Mouse (Mus musculus): ENCODE results near the gene Apeh.

Gene Apeh

GRCm38 (mm10) chr9:108119891-108120411 lies 25.5 kb upstream of the Apeh start:
- DNase-seq (ENCODE audit: low spot score), result peak; percentile 64

- DNase-seq (ENCODE audit: low spot score), result no peak
These were observed 22.7 kb upstream of the Apeh start for GRCm38 (mm10) chr9:108117143-108117542.

GRCm38 (mm10) chr9:108115290-108116077 lies 21.1 kb upstream of the Apeh start:
- no peak for DNase-seq (ENCODE audit: low spot score)

GRCm38 (mm10) chr9:108112719-108113340 lies 18.4 kb upstream of the Apeh start:
- DNase-seq (ENCODE audit: low spot score), result no peak

- no peak for DNase-seq (ENCODE audit: low spot score)
These were observed 17.3 kb upstream of the Apeh start for GRCm38 (mm10) chr9:108111593-108112121.

GRCm38 (mm10) chr9:108111101-108111592 lies 16.7 kb upstream of the Apeh start:
- no peak for DNase-seq (ENCODE audit: low spot score)

GRCm38 (mm10) chr9:108110160-108110559 lies 15.8 kb upstream of the Apeh start:
- DNase-seq (ENCODE audit: low spot score), result no peak

- no peak for DNase-seq (ENCODE audit: low spot score)
These were observed 13.5 kb upstream of the Apeh start for GRCm38 (mm10) chr9:108107867-108108266.

GRCm38 (mm10) chr9:108106090-108106489 lies 11.7 kb upstream of the Apeh start:
- no peak for DNase-seq (ENCODE audit: low spot score)

GRCm38 (mm10) chr9:108105549-108105863 lies 11.1 kb upstream of the Apeh start:
- no peak for DNase-seq (ENCODE audit: low spot score)

- no peak for DNase-seq (ENCODE audit: low spot score)
These were observed 10.6 kb upstream of the Apeh start for GRCm38 (mm10) chr9:108104766-108105548.

GRCm38 (mm10) chr9:108099619-108100018 lies 5.2 kb upstream of the Apeh start:
- no peak for DNase-seq (ENCODE audit: low spot score)

GRCm38 (mm10) chr9:108095949-108096712 lies 1.7 kb upstream of the Apeh start:
- DNase-seq (ENCODE audit: low spot score), result no peak

GRCm38 (mm10) chr9:108095518-108095917 lies 1.1 kb upstream of the Apeh start:
- peak; percentile 80 for DNase-seq (ENCODE audit: low spot score)

- peak; percentile 33 for DNase-seq (ENCODE audit: low spot score)
These were observed 599 bp upstream of the Apeh start for GRCm38 (mm10) chr9:108094998-108095411.

GRCm38 (mm10) chr9:108093586-108093985 lies 820 bp downstream of the Apeh start:
- DNase-seq (ENCODE audit: low spot score), result peak; percentile 12

- no peak for DNase-seq (ENCODE audit: low spot score)
These were observed 3.7 kb downstream of the Apeh start for GRCm38 (mm10) chr9:108090611-108091120.

GRCm38 (mm10) chr9:108085261-108085660 lies 9.1 kb downstream of the Apeh start:
- DNase-seq (ENCODE audit: low spot score), result no peak

- DNase-seq (ENCODE audit: low spot score), result no peak
These were observed 10.8 kb downstream of the Apeh start for GRCm38 (mm10) chr9:108083561-108083960.

- no peak for DNase-seq (ENCODE audit: low spot score)
These were observed 11.4 kb downstream of the Apeh start, which contains the start of gene Rnf123 for GRCm38 (mm10) chr9:108082988-108083431. Rnf123 (minus strand) TSS chr9:108083346.

- DNase-seq (ENCODE audit: low spot score), result no peak
These were observed 11.9 kb downstream of the Apeh start for GRCm38 (mm10) chr9:108082549-108082948.

Measured in adipocyte (in vitro differentiated cells).